Mouse (Mus musculus) gastrocnemius, adult 2 months (tissue): ENCODE measurements around the gene Ddrgk1. TPM values are rescaled to one million over a fixed set of nuclear protein-coding genes. Genes with fewer than 3 reads are reported as not detected.

Source experiments
- DNase-seq: peaks from one replicate; pipeline ENCODE4 v3.0.0; 2022
- H3K27ac ChIP-seq: fragments of 200-600 bp; 2 replicates; pipeline ENCODE4 v1.8.1; 2022; ENCODE audit warnings: mild to moderate bottlenecking
- H3K4me3 ChIP-seq: fragments of 200-600 bp; 2 replicates; pipeline ENCODE4 v1.8.1; 2022; ENCODE audit warnings: mild to moderate bottlenecking, moderate library complexity
- CTCF ChIP-seq: fragments of 200-600 bp; IDR thresholded peaks from 2 replicates; pipeline ENCODE4 v1.8.1; 2022; ENCODE audit warnings: antibody characterized with exemption, mild to moderate bottlenecking, moderate library complexity
- intact Hi-C: fragments of 180-260 bp; cut with DNase I; formaldehyde crosslinking; loops from one replicate; pipeline ENCODE4 v1.15.1; 2025
- total RNA-seq, 2 experiments: library from RNA; stranded (reverse); gene quantifications; 2 replicates each; pipeline ENCODE4 v1.2.3; 2021

Gene Ddrgk1
- total RNA-seq, 2 experiments from 2014 or later, result 104 to 127 TPM

DNA sequence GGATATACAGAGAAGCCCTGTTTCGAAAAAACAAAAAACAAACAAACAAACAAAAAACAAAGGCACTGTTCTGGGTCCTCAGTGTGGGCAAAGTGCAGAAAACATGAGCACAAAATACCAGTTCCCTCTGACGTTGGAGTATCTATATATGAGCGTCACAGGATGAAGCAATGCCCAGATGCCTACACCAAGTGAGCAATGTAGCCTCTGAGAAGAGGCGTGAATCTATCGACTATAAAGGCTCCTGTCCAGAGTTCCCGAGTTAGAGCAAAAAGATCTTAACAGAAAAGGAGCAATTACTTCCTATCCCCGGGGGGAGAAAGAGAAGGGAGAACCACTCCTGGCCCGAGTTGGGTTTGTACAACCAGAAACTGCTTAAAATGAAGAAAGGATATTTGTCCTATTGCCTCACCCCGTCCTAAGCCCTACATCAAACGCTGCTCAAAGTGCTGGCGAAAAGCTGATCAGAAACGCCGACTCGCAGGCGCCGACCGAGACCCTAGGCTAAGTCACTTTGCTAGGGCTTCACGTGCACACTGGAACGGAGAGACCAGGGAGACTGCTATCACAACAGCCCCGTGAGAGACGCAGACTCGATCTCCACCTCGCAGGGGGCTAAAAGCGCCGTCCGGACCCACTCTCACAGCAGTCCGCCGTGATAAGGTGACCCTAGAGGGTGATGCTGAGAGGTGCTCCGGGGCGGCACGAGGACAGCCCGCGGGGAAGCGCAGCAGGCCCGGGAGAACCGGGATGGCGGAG is 35.2 kb downstream of the Ddrgk1 start:
- TF ChIP-seq CTCF, result no peak
- H3K4me3 ChIP-seq, result peak overlapping the region; percentile 97
- H3K27ac ChIP-seq, result peak overlapping the region; percentile 88
- no peak for DNase-seq
- intact Hi-C loops, result no loop called here

GRCm38 (mm10) chr2:130628424-130628823 is 36.0 kb downstream of the Ddrgk1 start:
- Histone ChIP-seq H3K27ac (no peak overlapping the region), H3K4me3 (peak overlapping the region; percentile 97)
- peak; percentile 32 for TF ChIP-seq CTCF
- DNase-seq, result no peak
- intact Hi-C loops, result no loop called here

- no peak for TF ChIP-seq CTCF
- no peak for DNase-seq
- intact Hi-C loops, result loop anchor here (10.0 kb wide), 1 partner anchor 146 kb away; no protein-coding TSS in a partner anchor
- Histone ChIP-seq H3K27ac (no peak overlapping the region), H3K4me3 (no peak overlapping the region)
Observed at GRCm38 (mm10) chr2:130618972-130619371, 45.5 kb downstream of the Ddrgk1 start.

GRCm38 (mm10) chr2:130613091-130613490 is 51.4 kb downstream of the Ddrgk1 start:
- intact Hi-C loops, result loop anchor here (10.0 kb wide), 1 partner anchor 152 kb away; no protein-coding TSS in a partner anchor
- DNase-seq, result no peak
- Histone ChIP-seq H3K27ac (no peak overlapping the region), H3K4me3 (no peak overlapping the region)
- peak; percentile 58 for TF ChIP-seq CTCF

Other genes starting within 250 kb of the Ddrgk1 start
- 10 to 100 TPM; 15.7 to 19.1 TPM for gene Vps16, start 240.3 kb downstream of the Ddrgk1 start, total RNA-seq
- gene Pced1a, start 240.0 kb downstream of the Ddrgk1 start, total RNA-seq, result 1 to 10 TPM; 4.5 to 5.0 TPM
- gene Ptpra, start 214.4 kb downstream of the Ddrgk1 start, total RNA-seq, result 10 to 100 TPM; 16.0 to 23.3 TPM
- 10 to 100 TPM; 44.7 to 53.9 TPM for gene Mrps26, start 100.9 kb downstream of the Ddrgk1 start, total RNA-seq
- not detected for gene Oxt, start 88.5 kb downstream of the Ddrgk1 start, total RNA-seq
- gene Avp, start 82.1 kb downstream of the Ddrgk1 start, total RNA-seq, result not detected
- gene Fastkd5, start 34.6 kb downstream of the Ddrgk1 start, total RNA-seq, result 1 to 10 TPM; 6.0 to 7.5 TPM
- gene Ubox5, start 34.6 kb downstream of the Ddrgk1 start, total RNA-seq, result 1 to 10 TPM; 4.9 to 5.0 TPM
- 1 to 10 TPM; 2.3 to 3.3 TPM for gene Lzts3, start 21.9 kb downstream of the Ddrgk1 start, total RNA-seq
- gene Itpa, start 3.0 kb upstream of the Ddrgk1 start, total RNA-seq, result 10 to 100 TPM; 10.8 to 16.2 TPM
- gene Slc4a11, start 32.9 kb upstream of the Ddrgk1 start, total RNA-seq, result under 1 TPM in 1 of 2 experiments, not detected in 1; 0.45 TPM
- gene 4930402H24Rik, start 241.7 kb upstream of the Ddrgk1 start, total RNA-seq, result 1 to 10 TPM; 3.1 to 5.0 TPM
- gene Atrn, start 241.8 kb upstream of the Ddrgk1 start, total RNA-seq, result 10 to 100 TPM; 14.1 to 15.3 TPM